Mouse (Mus musculus) spleen, adult 2 months (tissue): ENCODE measurements around the gene Zg16. TPM values are rescaled to one million over a fixed set of nuclear protein-coding genes. Genes with fewer than 3 reads are reported as not detected.

ENCODE experiments used
- DNase-seq, 2 experiments: peaks; one replicate each; pipeline versions ENCODE4 v3.0.0 to v3.0.0-alpha.2; 2012 to 2021; ENCODE audit warnings: low spot score in 2 of 2, low read depth in 1 of 2
- H3K27ac ChIP-seq: fragments of 200-500 bp; 2 replicates; pipeline ENCODE4 v1.5.1; 2012; ENCODE audit warnings: low read length, inconsistent platforms; ENCODE audit not compliant: insufficient read depth
- H3K27me3 ChIP-seq: fragments of 200-500 bp; 2 replicates; pipeline ENCODE4 v1.6.1; 2012; ENCODE audit warnings: mild to moderate bottlenecking, moderate library complexity, low read length, inconsistent platforms; ENCODE audit not compliant: control insufficient read depth, insufficient read depth
- H3K36me3 ChIP-seq: fragments of 200-500 bp; 2 replicates; pipeline ENCODE4 v1.6.1; 2012; ENCODE audit warnings: mild to moderate bottlenecking, low read length, inconsistent platforms; ENCODE audit not compliant: control insufficient read depth, insufficient read depth
- H3K4me1 ChIP-seq: fragments of 200-500 bp; 2 replicates; pipeline ENCODE4 v1.6.1; 2011; ENCODE audit warnings: inconsistent platforms; ENCODE audit not compliant: control insufficient read depth, insufficient read depth, insufficient read length
- H3K4me3 ChIP-seq: fragments of 200-500 bp; 2 replicates; pipeline ENCODE4 v1.5.1; 2011; ENCODE audit warnings: mild to moderate bottlenecking, inconsistent platforms; ENCODE audit not compliant: insufficient read depth, insufficient read length; ENCODE audit errors: extremely low read depth
- CTCF ChIP-seq: fragments of 200-500 bp; IDR thresholded peaks from 2 replicates; pipeline ENCODE4 v1.5.1; 2011; ENCODE audit warnings: mild to moderate bottlenecking, inconsistent platforms; ENCODE audit not compliant: insufficient read depth, insufficient read length, insufficient replicate concordance; ENCODE audit errors: extremely low read depth
- POLR2A ChIP-seq: fragments of 200-500 bp; IDR thresholded peaks from 2 replicates; pipeline ENCODE4 v1.6.1; 2011; ENCODE audit warnings: low read depth, low read length, inconsistent platforms
- WGBS: fragments of 180-500 bp; shearing (Covaris S2); methylation state at CpG from one replicate; pipeline ENCODE4 v1.1.7; 2018; 5-methylcytosine and 5-hydroxymethylcytosine counted together
- polyA plus RNA-seq: library from polyadenylated mRNA; depleted of rRNA; stranded (reverse); fragments of >200 nt; gene quantifications from 2 replicates; pipeline ENCODE4 v1.2.3, GENCODE M21; 2012

Zg16 gene
- polyA plus RNA-seq, 1 experiment = 1,018 TPM

DNA sequence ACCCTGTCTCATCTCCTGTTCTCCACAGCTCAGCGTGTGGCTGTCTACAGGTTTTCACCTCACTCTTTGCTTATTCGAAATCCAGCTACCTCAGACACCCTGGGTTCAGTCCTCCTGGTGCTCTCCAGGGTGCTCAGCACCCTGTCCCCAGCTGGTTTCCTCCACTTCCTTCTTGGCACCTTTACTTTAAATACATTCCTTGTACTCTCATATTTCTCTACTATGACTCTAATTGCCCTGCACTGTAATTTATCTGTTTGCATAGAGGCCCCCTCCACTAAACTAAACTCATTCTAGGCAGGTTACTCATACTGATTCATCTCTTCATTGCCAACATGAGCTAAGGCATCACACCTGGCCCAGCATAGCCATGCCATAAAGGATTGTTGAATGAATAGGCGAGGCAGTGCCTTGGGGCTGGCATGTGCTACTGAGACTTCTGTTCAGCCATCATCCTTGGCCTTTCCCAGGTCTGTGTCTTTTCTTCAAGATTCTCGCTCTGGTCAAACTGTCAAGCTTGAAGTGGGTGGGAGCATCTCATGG, 16.2 kb downstream of the Zg16 start:
- no peaks in the 10 kb centered on the region for H3K4me1 ChIP-seq
- H3K4me3 ChIP-seq = no peak overlapping the region
- H3K36me3 ChIP-seq = no peaks in the 10 kb centered on the region
- TF ChIP-seq CTCF = no peak
- TF ChIP-seq POLR2A = no peak
- no peak overlapping the region for H3K27ac ChIP-seq
- DNase-seq = no peak
- H3K27me3 ChIP-seq = no peaks in the 10 kb centered on the region
- 70% methylated on average over 4 of the region's 4 CpGs for WGBS

DNA sequence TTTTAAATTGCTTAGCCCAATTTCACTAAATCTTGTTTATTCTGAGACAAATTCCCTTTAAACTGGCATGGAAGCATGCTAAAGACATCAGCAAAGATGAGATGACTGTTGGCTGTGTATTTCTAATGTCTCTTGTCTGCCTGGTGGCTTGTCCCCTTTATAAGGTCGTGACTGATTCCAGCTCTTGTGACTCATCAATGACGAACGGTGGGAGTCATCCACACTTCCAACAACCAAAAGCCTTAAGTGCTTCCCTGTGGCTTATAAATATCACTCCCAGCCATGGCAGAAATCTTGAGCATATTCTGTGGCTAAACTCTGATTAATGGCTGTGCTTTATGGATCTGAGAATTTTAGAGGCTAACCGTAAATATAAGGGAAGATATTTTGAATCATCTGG, 20.8 kb downstream of the Zg16 start:
- Histone ChIP-seq H3K36me3 (no peaks in the 10 kb centered on the region), H3K4me3 (no peak overlapping the region), H3K27ac (no peak overlapping the region), H3K4me1 (no peaks in the 10 kb centered on the region), H3K27me3 (no peaks in the 10 kb centered on the region)
- no peak for DNase-seq
- WGBS = 88% methylated on average over 4 of the region's 4 CpGs
- no peak for TF ChIP-seq POLR2A
- no peak for TF ChIP-seq CTCF

DNA sequence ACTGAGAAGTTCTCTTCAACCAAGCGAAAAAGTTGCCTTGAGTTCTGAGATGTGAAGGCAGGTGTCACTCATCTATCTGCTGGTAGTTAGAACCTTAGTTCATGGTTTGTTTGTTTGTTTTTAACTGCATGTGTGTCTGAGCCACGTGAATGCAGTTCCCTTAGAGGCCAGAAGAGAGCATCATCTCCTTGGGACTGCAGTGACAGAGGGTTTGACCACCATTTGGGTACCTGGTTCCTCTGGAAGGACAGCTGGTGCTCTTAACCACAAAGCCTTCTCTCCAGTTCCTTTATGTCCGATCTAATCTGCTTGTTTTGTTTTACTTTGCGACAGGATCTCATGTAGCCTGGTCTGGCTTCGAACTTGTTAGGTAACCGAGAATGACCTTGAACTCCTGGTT, 21.6 kb downstream of the Zg16 start:
- no peak overlapping the region for H3K27ac ChIP-seq
- H3K27me3 ChIP-seq = no peaks in the 10 kb centered on the region
- TF ChIP-seq CTCF (no peak), POLR2A (no peak)
- DNase-seq = no peak
- no peak overlapping the region for H3K4me3 ChIP-seq
- WGBS = 78% methylated on average over 6 of the region's 6 CpGs
- no peaks in the 10 kb centered on the region for H3K4me1 ChIP-seq
- H3K36me3 ChIP-seq = no peaks in the 10 kb centered on the region

DNA sequence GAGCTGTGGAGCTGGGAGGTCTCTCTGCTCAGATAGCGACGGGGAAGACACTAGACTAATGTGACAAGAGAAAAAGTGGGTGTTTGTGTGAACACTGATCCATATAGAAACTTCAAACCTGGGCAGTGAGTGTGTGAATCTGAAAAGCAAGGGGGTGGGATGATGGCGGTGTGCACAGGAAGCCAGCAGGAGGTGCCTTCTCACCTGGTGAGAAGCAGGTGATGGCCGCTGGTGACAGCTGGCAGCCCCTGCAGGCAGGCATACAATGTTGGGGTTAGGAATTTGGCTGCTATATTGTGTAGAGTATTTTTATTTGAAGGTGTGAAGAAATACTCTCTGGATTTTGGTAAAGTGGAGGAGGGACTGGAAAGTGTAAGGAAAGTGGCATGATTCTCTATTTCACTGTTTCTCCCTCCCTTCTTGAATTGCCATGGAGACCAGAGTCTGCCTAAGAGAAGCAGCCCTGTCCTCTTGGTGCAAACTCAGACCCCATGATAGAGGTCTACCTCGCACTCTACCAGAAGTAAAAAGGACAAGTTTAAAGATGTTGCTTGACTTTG, 32.0 kb downstream of the Zg16 start:
- Histone ChIP-seq H3K36me3 (no peaks in the 10 kb centered on the region), H3K4me3 (no peak overlapping the region), H3K4me1 (no peaks in the 10 kb centered on the region), H3K27ac (no peak overlapping the region), H3K27me3 (no peaks in the 10 kb centered on the region)
- TF ChIP-seq CTCF (0 out of 2 replicates have a peak, but pooled peaks have one; percentile 3), POLR2A (no peak)
- WGBS = 81% methylated on average over 5 of the region's 5 CpGs
- DNase-seq = no peak

DNA sequence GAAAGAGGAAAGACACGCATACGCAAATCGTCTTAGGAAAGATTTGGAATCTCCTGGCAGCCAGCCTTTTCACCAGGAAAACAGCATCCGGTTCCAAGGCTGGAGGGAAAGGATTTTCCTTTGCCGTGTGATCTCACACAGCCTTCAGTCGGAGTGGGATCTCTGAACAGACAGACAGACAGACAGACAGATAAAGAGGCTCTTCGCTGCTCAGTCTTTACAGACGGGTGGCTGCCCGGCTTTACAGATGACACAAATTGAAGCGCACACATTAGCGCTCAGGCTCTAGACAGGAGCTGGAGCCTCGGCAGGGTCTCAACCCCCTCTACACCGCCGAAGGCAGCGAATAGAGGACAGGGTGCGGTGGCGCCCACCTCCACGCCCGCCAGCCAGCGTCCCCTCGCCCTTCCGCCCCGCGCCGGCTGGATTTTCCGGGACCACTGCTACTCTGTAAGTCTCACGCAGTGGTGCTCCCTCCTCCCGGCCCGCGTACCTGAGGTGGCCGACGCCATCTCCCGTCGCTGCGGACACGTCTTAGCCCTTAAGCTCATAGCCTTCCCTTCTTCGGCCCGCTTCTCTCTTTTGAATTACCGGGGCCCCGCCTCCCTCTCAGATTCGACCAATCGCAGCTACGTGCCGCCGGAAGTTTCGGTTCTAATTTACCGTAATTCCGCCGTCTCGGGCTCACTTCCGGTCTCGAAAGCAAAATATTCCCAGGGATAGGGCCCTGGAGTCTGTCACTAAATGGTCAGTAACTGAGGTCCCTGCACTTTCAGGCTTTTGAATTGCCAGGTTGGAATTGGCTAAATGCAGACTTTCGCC, 45.1 kb downstream of the Zg16 start, which contains the start of gene Kif22:
TSS of gene Kif22 (minus strand) at position 621 of the 822 bp plus-strand sequence.
- H3K4me1 ChIP-seq = peaks cover 8% of the 10 kb centered on the region; the same call in 1 of the 2 replicates
- peak within 1 kb of the TSS; percentile 13; the same call in 1 of the 2 replicates for H3K27ac ChIP-seq
- H3K36me3 ChIP-seq = no peaks in the 10 kb centered on the region
- no peak for TF ChIP-seq CTCF
- no peak for TF ChIP-seq POLR2A
- peak within 1 kb of the TSS; percentile 89 for H3K4me3 ChIP-seq
- peak; percentile 69 to 87 for DNase-seq
- no peaks in the 10 kb centered on the region for H3K27me3 ChIP-seq
- WGBS = under 1% methylated on average over 53 of the region's 53 CpGs

DNA sequence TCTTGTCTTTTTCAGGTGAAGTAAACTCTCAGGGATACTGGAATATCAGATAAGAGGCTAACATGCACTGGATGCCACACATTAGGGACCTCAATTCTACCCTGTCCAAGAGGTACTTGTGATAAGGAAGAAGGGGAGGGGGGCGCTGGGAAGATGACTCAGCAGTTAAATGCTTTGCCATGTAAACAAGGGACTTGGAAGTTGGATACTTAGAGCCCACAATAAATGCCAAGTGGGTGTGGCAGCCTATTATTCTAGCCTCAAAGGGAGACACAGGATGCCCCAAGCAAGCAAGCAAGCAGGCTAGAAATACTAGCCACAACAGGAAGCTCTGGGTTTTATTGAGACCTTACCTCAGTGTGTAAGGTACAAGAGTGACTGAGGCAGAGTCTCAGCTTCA, 55.9 kb downstream of the Zg16 start:
- WGBS = 67% methylated on average over 1 of the region's 1 CpGs
- Histone ChIP-seq H3K4me3 (no peak overlapping the region), H3K27me3 (no peaks in the 10 kb centered on the region), H3K27ac (no peak overlapping the region), H3K4me1 (peaks cover 5% of the 10 kb centered on the region; the same call in 1 of the 2 replicates), H3K36me3 (no peaks in the 10 kb centered on the region)
- TF ChIP-seq CTCF (no peak), POLR2A (no peak)
- DNase-seq = no peak
